Mouse (Mus musculus) forebrain, embryonic 12.5 days (tissue): ENCODE results near the gene Cd244a. TPM values are rescaled to one million over a fixed set of nuclear protein-coding genes. Genes with fewer than 3 reads are reported as not detected.

Source experiments
- ATAC-seq: fragments of 200-750 bp; cut with Nextera tagmentation; 2 replicates; pipeline ENCODE4 v1.8.0; 2017; ENCODE audit warnings: moderate TSS enrichment; ENCODE audit not compliant: low FRiP score
- H3K27ac ChIP-seq: fragments of 300-500 bp; sonication (generic); 2 replicates; pipeline ENCODE4 v1.5.1; 2016; ENCODE audit warnings: mild to moderate bottlenecking
- H3K27me3 ChIP-seq: fragments of 300-500 bp; sonication (generic); 2 replicates; pipeline ENCODE4 v1.6.1; 2016; ENCODE audit warnings: mild to moderate bottlenecking
- H3K36me3 ChIP-seq: fragments of 300-500 bp; sonication (generic); replicated peaks from 2 replicates; pipeline ENCODE4 v1.6.1; 2016; ENCODE audit warnings: mild to moderate bottlenecking
- H3K4me1 ChIP-seq: fragments of 300-500 bp; sonication (generic); 2 replicates; pipeline ENCODE4 v1.6.1; 2016
- H3K4me2 ChIP-seq: fragments of 300-500 bp; sonication (generic); 2 replicates; pipeline ENCODE4 v1.6.1; 2016; ENCODE audit warnings: mild to moderate bottlenecking, moderate library complexity
- H3K4me3 ChIP-seq: fragments of 300-500 bp; sonication (generic); replicated peaks from 2 replicates; pipeline ENCODE4 v1.5.1; 2016; ENCODE audit warnings: mild to moderate bottlenecking
- H3K9ac ChIP-seq: fragments of 300-500 bp; sonication (generic); 2 replicates; pipeline ENCODE4 v1.6.1; 2016; ENCODE audit warnings: mild to moderate bottlenecking
- H3K9me3 ChIP-seq: fragments of 300-500 bp; sonication (generic); 2 replicates; pipeline ENCODE4 v1.6.1; 2016
- WGBS: fragments of 180-500 bp; shearing (Covaris S2); methylation state at CpG from one replicate; pipeline ENCODE4 v1.1.7; 2016; 5-methylcytosine and 5-hydroxymethylcytosine counted together
- polyA plus RNA-seq: library from polyadenylated mRNA; unstranded; fragments of >200 nt; fragmentation: Nextera tagmentation; extraction: Ambion mirVana; gene quantifications from 2 replicates; pipeline ENCODE4 v1.2.1, GENCODE M21; 2016

The Cd244a gene
- polyA plus RNA-seq, 1 experiment from 2014 or later: not detected

DNA sequence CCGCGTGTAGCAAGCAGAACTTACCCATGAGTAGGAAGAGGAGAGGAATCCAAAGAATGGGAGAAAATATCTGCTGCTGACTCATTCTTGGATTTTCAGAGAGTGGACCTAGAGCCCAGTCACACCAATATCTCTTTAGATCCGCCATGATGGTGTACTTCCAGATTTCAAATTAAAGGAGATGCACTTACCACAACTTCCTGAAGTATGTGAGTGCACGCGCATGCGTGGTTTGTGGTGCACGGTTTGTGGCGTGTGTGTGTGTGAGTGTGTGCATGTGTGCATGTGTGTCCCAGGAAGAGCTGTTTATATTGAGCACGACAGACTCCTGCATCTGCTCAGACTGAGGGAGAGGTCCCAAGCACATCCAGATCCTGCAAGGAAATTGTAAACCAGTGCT is 48.2 kb downstream of the Cd244a start, which contains the start of gene Ly9:
Gene Ly9 (minus strand): TSS at position 235 of the 400 bp plus-strand sequence.
- Histone ChIP-seq H3K4me2 (no peak within 1 kb of the TSS), H3K27me3 (no peaks in the 10 kb centered on the region), H3K27ac (no peak within 1 kb of the TSS), H3K4me3 (no peak within 1 kb of the TSS), H3K36me3 (no peaks in the 10 kb centered on the region), H3K4me1 (no peaks in the 10 kb centered on the region), H3K9ac (no peak within 1 kb of the TSS), H3K9me3 (no peaks in the 10 kb centered on the region)
- no peak for ATAC-seq
- WGBS: 87% methylated on average over 9 of the region's 9 CpGs

DNA sequence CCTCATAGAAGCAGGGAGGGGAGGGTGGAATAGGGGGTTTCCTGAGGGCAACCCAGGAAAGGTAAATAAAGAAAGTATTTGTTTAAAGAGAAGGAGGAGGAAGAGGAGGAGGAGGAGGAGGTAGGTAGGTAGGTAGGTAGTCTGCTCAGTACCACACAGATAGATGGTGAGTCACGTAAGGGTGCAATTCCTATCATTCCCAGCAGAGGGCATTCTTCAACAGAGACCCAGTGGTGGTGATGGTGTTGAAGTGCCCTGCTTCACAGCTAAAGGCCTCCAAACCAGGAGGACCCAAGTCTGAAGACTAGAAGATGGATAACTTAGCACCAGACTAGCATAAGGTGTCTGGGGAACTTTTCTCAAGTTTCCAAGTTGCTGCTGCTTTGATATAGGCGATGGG is 51.0 kb downstream of the Cd244a start:
- H3K27me3 ChIP-seq: no peaks in the 10 kb centered on the region
- no peaks in the 10 kb centered on the region for H3K4me1 ChIP-seq
- no peak overlapping the region for H3K4me3 ChIP-seq
- H3K4me2 ChIP-seq: no peak overlapping the region
- no peaks in the 10 kb centered on the region for H3K36me3 ChIP-seq
- H3K9ac ChIP-seq: no peak overlapping the region
- 89% methylated on average over 2 of the region's 2 CpGs for WGBS
- no peaks in the 10 kb centered on the region for H3K9me3 ChIP-seq
- H3K27ac ChIP-seq: no peak overlapping the region
- no peak for ATAC-seq

DNA sequence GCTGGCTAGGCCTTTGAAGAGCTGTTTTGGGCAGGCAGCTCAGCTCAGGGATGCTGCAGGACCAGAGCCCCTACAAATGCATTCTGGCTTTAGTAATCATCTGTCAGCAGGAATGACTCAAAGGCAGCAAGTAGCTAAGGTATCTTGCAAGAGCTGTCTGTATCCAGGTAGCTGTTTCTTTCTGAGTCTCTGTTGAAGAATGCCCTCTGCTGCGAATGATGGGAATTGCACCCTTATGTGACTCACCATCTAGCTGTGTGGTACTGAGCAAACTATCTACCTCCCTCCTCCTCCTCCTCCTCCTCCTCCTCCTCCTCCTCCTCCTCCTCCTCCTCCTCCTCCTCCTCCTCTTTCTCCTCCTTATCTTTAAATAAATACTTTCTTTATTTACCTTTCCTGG is 51.8 kb downstream of the Cd244a start:
- Histone ChIP-seq H3K36me3 (no peaks in the 10 kb centered on the region), H3K9ac (no peak overlapping the region)

DNA sequence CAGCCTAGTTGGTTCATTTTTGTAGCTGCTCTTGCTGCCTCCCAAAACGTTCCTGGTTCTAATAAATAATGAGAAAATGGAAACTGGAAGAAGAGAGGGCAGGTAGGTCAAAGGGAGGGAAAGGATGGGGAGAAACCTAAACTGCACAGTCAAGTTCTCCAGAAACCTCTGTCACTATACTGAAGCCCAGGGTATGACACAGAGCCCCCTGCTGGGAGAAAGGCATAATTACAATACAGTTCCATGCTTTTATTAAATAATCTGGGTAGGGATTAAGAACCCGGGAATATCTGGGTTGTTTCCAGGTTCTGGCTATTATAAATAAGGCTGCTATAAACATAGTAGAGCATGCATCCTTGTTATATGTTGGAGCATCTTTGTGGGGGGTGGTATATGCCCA is 55.0 kb downstream of the Cd244a start:
- Histone ChIP-seq H3K4me1 (no peaks in the 10 kb centered on the region), H3K36me3 (no peaks in the 10 kb centered on the region), H3K27me3 (no peaks in the 10 kb centered on the region), H3K4me3 (no peak overlapping the region), H3K27ac (no peak overlapping the region), H3K4me2 (no peak overlapping the region), H3K9ac (no peak overlapping the region), H3K9me3 (no peaks in the 10 kb centered on the region)
- ATAC-seq: no peak
- 49% methylated on average over 2 of the region's 2 CpGs for WGBS

More for the DNA sequence above, 51.8 kb downstream of the Cd244a start:
- ATAC-seq: no peak
- 41% methylated on average over 1 of the region's 1 CpGs for WGBS
- no peak overlapping the region for H3K27ac ChIP-seq
- no peak overlapping the region for H3K4me3 ChIP-seq
- H3K27me3 ChIP-seq: no peaks in the 10 kb centered on the region
- no peaks in the 10 kb centered on the region for H3K9me3 ChIP-seq
- no peak overlapping the region for H3K4me2 ChIP-seq
- no peaks in the 10 kb centered on the region for H3K4me1 ChIP-seq

DNA sequence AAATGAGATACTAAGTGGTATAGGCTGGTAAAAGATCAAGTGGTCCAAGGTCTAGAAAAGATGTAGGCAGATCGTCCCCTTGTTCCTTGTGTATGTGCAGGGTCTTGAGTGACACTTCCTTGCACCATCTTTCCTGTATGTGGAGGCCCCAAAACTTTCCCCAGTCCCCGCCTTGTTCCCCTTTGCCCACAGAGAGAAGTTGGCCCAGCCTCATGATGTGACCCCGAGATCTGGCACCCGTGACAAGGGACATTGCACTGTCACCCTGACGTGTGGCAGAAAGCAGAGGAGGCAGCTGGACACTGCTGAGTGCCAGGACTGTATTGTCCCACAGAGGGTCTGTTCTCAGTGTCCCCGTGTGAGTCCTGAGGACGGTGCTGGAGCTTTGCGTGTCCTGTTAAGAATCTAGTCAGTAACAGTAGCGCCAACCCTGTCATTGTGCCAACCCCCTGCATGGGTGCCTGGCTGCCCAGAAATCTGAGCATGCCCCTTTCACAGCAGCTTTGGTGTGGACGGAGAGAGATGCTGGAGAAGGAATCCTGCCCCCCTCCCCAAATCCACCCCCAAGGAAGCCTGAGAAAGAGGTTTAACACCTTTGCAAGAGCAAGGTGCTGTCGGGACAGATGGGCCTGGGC is 58.0 kb downstream of the Cd244a start:
- H3K9ac ChIP-seq: no peak overlapping the region
- no peaks in the 10 kb centered on the region for H3K9me3 ChIP-seq
- no peak for ATAC-seq
- no peak overlapping the region for H3K27ac ChIP-seq
- H3K27me3 ChIP-seq: no peaks in the 10 kb centered on the region
- H3K4me1 ChIP-seq: no peaks in the 10 kb centered on the region
- 88% methylated on average over 11 of the region's 11 CpGs for WGBS
- no peak overlapping the region for H3K4me3 ChIP-seq
- H3K4me2 ChIP-seq: no peak overlapping the region
- no peaks in the 10 kb centered on the region for H3K36me3 ChIP-seq

DNA sequence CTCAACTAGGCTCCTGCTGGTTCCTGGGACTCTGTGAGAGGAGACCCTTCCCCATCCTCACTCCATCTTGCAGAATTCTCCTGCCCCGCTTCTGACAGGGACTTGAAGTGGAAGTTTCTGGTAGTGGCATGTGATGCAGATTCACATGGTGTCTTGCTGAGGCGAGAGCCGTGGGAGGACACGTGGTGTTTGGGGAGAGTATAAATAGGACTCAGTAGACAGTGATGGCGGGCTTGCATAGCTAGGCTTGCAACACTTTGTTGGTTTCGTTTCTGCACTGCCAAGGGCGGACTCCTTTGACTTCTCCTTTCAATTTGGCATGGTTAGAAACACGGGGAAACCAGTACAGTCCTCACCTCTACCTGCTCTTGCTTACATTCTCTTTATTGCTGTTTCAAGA is 60.0 kb downstream of the Cd244a start:
- Histone ChIP-seq H3K4me1 (no peaks in the 10 kb centered on the region), H3K27me3 (no peaks in the 10 kb centered on the region), H3K36me3 (no peaks in the 10 kb centered on the region), H3K9me3 (no peaks in the 10 kb centered on the region), H3K4me3 (no peak overlapping the region), H3K4me2 (no peak overlapping the region), H3K27ac (no peak overlapping the region), H3K9ac (no peak overlapping the region)
- 89% methylated on average over 8 of the region's 8 CpGs for WGBS
- ATAC-seq: no peak

DNA sequence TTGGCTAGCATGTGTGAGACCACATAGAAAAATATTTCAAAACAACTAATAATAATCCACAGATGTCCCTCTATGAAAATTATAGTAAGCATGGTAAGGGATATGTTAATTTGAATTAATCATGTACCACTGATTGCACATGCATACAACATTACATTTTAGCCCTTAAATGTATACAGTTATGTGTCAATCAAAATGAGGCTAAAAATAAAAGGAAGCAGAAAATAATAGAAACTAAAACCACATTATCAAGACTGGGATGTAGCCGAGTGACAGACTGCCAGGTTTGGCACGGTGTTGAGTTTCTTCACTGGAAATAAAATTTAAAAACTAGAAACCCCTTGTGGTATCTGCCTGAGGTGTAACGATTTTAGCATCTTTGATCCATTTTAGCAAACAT is 60.7 kb downstream of the Cd244a start:
- Histone ChIP-seq H3K4me2 (no peak overlapping the region), H3K36me3 (no peaks in the 10 kb centered on the region), H3K27ac (no peak overlapping the region), H3K9me3 (no peaks in the 10 kb centered on the region), H3K27me3 (no peaks in the 10 kb centered on the region), H3K4me3 (no peak overlapping the region), H3K4me1 (no peaks in the 10 kb centered on the region), H3K9ac (no peak overlapping the region)
- WGBS: 87% methylated on average over 3 of the region's 3 CpGs
- ATAC-seq: no peak

DNA sequence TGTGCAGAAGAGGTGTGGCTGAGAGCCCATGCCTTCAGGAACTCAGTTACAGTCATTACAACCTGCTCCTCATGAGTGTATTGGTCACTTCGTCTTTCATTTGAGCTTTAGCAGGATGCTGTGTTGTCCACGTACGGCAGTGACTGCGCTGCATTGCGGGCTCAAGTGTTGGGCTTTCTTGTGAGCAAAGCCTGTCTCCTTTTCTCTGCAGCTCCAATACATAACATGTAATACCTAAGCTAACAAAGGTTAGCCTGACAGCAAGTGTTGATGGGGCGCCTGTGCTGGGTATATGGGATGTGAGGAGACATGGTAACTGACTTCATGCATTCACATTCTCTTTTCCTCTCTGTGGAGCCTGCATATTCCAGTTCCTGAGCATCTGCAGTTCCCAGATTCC is 61.1 kb downstream of the Cd244a start:
- no peak for ATAC-seq
- H3K4me1 ChIP-seq: no peaks in the 10 kb centered on the region
- H3K27me3 ChIP-seq: no peaks in the 10 kb centered on the region

DNA sequence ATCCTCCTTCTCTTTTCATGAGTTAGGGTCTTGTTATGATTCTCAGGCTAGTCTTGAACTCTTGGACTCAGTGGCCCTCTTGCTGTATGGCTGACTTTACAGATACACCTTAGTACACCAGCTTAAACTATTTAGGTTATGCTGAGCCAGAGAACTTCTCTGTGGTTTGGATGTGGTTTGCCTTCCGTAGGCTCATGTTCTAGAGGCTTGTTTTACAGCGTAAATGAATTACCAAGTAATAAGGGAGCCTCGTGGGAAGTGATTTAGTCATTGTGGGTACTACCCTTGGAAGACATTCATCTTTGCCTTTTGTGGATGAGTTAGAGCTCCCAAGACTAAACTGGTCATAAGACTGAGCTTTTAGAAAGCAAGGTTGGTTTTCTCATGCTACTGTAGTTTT is 68.8 kb downstream of the Cd244a start:
- Histone ChIP-seq H3K9ac (no peak overlapping the region), H3K4me2 (no peak overlapping the region), H3K9me3 (no peaks in the 10 kb centered on the region), H3K4me3 (no peak overlapping the region), H3K36me3 (no peaks in the 10 kb centered on the region), H3K27me3 (no peaks in the 10 kb centered on the region), H3K4me1 (no peaks in the 10 kb centered on the region), H3K27ac (no peak overlapping the region)
- no peak for ATAC-seq
- WGBS: 86% methylated on average over 3 of the region's 3 CpGs

More for the DNA sequence above, 61.1 kb downstream of the Cd244a start:
- H3K27ac ChIP-seq: no peak overlapping the region
- H3K36me3 ChIP-seq: no peaks in the 10 kb centered on the region
- H3K4me3 ChIP-seq: no peak overlapping the region
- no peak overlapping the region for H3K9ac ChIP-seq
- WGBS: 92% methylated on average over 6 of the region's 6 CpGs
- no peak overlapping the region for H3K4me2 ChIP-seq
- no peaks in the 10 kb centered on the region for H3K9me3 ChIP-seq

DNA sequence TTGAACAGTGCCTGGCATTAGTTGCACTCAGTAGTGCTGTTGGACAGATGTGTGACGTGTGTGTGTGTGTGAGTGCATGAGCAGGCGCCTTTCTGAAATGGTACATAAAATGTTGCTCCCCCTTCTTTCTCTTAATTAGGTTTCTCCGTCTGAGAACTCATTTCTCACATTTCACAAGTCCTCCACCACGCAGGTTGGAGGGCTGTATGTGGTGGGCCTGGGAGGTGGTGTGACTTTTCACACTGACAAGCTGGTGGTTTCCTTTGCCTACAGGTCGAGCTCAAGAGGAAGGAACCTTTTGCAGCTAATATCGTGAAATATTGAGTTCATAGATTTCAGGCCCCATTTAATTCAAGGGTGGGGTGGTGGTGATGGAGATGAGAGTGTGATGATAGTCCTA is 70.2 kb downstream of the Cd244a start:
- WGBS: 85% methylated on average over 6 of the region's 6 CpGs
- Histone ChIP-seq H3K9ac (no peak overlapping the region), H3K36me3 (no peaks in the 10 kb centered on the region), H3K4me3 (no peak overlapping the region), H3K27ac (no peak overlapping the region), H3K4me2 (no peak overlapping the region), H3K27me3 (no peaks in the 10 kb centered on the region), H3K9me3 (no peaks in the 10 kb centered on the region), H3K4me1 (no peaks in the 10 kb centered on the region)
- no peak for ATAC-seq

DNA sequence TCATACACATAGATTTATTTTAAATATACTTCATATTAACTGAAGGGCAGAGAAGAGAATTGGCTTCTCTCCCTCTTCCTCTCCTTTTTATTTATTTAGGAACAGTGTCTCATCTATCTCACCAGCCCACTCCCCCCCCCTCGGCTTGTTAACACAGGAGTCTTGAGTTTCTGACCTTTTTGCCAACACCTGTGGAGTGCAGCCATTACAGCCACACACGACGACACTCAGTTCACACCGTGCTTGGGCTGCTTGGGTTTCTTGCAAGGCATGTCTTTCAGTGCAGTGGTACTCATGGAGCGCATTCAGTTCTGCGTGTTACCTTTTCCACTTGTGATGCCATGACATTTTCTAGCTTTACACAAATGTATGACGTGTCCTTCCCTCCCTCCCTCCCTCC is 71.0 kb downstream of the Cd244a start:
- H3K4me2 ChIP-seq: no peak overlapping the region
- no peaks in the 10 kb centered on the region for H3K4me1 ChIP-seq
- no peaks in the 10 kb centered on the region for H3K27me3 ChIP-seq
- no peaks in the 10 kb centered on the region for H3K9me3 ChIP-seq
- ATAC-seq: no peak
- no peak overlapping the region for H3K4me3 ChIP-seq
- H3K27ac ChIP-seq: no peak overlapping the region
- H3K36me3 ChIP-seq: no peaks in the 10 kb centered on the region
- WGBS: 91% methylated on average over 7 of the region's 7 CpGs
- H3K9ac ChIP-seq: no peak overlapping the region

DNA sequence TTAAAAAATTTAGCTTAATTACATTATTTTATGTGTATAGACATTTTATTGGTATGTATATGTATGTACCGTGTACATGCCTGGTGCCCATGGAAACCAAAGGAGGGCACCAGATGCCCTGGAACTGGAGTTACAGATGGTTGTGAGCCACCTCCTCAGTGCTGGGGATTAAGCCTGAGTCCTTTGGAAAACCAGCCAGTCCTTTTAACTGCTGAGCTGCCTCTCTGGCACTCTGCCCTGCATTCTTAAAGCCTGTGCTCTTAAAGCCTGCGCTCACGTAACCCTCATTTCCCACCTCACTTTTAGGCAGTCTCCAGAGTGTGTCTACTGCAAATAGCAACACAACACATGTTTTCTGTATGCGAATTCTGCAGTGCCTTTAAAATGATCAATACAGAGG is 71.9 kb downstream of the Cd244a start:
- H3K36me3 ChIP-seq: no peaks in the 10 kb centered on the region
- no peak overlapping the region for H3K4me3 ChIP-seq
- H3K9me3 ChIP-seq: no peaks in the 10 kb centered on the region
- no peak overlapping the region for H3K4me2 ChIP-seq
- WGBS: 82% methylated on average over 4 of the region's 4 CpGs
- ATAC-seq: no peak
- H3K27ac ChIP-seq: no peak overlapping the region
- no peaks in the 10 kb centered on the region for H3K27me3 ChIP-seq
- H3K9ac ChIP-seq: no peak overlapping the region
- no peaks in the 10 kb centered on the region for H3K4me1 ChIP-seq

DNA sequence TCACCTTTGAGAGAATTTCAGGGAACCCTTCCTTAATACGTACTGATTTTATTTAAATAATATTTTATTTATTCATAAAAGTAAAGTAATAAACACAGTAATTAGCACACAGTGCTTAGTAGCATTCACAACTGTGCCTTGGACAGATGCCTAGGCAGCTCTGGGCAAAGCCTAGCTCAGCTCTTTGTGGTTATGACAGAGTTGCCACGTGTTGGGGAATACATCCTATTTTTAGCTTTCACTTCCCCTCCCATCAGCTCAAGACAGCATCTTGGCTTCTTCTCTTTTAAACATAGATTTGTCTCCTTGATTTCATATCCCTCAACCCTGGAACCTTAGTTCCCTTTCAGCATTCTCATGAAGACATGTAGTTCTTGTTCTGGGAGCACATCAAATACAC is 72.5 kb downstream of the Cd244a start:
- no peaks in the 10 kb centered on the region for H3K4me1 ChIP-seq
- no peak overlapping the region for H3K9ac ChIP-seq
- no peak for ATAC-seq
- H3K4me3 ChIP-seq: no peak overlapping the region
- H3K27me3 ChIP-seq: no peaks in the 10 kb centered on the region
- WGBS: 84% methylated on average over 2 of the region's 2 CpGs
- no peak overlapping the region for H3K4me2 ChIP-seq
- no peaks in the 10 kb centered on the region for H3K9me3 ChIP-seq
- no peaks in the 10 kb centered on the region for H3K36me3 ChIP-seq
- no peak overlapping the region for H3K27ac ChIP-seq
